Mouse (Mus musculus): ENCODE measurements around the gene Rpl9-ps6.
A peak's percentile ranks its signal among the peaks of the same experiment; 100 is the strongest.
"Not testable (repeated sequence)": the region's sequence is repeated elsewhere in the genome, so short reads cannot be mapped to it uniquely, and the experiment has no call there.

Rpl9-ps6 gene

DNA sequence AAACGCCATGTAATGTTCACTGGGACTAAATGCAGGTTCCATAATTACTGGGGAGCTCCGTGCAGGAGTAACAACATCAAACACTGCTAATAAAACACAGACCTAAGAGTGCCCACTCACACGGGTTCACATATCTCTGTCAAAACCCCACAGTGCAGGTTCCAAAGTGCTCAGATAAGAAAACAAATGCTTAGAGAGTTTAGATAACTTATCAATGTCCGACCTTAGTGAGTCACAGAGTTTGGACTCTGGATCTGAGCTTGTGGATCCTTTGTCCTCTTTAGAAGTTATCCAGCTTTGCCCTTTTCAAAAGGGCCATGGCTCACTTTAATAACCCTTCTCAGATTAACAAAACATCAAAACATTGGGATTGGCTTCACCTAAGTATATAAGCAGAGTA lies 15.1 kb upstream of the Rpl9-ps6 start:
- no peak for DNase-seq (ENCODE audit: low spot score in 2 of 2)

DNA sequence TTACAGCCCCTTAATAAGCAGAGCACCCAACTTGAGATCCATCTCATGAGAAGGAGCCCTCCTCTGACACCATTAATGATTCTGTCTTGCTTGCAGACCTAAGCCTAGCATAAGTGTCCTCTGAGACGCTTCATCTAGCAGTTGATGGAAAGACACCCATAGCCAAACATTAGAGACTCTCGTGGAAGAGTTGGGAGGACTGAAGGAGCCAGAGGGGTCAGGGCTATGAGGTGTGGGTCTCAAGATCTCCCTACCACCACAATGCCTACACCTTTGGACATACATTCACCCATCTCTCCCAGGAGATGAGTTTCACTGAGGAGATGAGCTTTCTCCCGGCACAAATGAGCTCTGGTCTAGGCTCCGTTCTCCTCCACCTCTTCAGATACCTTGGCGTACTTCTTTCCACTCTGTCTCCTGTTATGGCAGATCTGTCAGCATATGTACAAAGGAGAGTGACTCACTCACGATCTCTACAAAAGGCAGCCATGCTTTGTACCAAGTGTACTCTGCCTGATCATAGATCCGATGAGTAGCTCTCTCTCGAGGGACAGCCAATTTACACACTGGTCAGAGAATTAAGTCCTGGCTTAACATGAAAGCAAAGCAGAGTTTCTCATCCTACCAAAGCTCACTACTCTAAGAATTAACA lies 14.5 kb upstream of the Rpl9-ps6 start:
- DNase-seq (ENCODE audit: low spot score in 2 of 2): no peak

DNA sequence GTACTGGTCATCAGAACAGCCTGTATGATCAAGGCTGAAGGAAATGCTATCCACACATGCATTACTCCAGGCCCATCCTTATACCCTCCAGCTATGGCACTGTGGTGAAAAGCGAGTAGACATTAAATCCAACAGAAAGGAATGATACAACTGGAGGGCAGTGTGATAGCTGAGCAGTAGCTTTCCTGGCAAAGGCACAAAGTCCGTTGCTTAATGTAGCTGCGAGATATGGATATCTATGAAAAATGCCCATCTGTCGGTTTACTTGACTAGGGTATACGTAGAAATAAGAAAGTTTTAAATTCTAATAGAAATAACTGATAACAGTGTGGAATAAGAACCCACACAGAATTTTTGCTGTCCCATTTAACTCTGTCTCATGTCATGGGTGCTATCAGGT lies 13.9 kb upstream of the Rpl9-ps6 start:
- DNase-seq (ENCODE audit: low spot score in 2 of 2): no peak

DNA sequence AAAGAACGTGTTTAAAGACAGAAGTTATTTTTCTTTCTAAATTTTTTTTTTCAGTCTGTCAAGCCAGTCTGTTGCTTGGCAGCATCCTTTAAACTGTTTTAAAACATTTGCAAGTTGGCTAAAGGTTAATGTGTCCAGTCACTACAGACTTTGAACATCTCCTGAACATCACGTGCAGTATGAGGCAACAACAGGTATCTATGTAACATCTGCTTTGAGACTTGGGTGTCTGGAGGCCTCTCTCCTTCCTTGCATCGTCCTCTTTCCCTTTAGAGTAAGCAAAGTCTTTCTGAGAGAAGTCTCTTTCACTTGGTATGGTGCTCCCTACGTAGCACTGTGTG lies 10.3 kb upstream of the Rpl9-ps6 start:
- DNase-seq (ENCODE audit: low spot score in 2 of 2): no peak

DNA sequence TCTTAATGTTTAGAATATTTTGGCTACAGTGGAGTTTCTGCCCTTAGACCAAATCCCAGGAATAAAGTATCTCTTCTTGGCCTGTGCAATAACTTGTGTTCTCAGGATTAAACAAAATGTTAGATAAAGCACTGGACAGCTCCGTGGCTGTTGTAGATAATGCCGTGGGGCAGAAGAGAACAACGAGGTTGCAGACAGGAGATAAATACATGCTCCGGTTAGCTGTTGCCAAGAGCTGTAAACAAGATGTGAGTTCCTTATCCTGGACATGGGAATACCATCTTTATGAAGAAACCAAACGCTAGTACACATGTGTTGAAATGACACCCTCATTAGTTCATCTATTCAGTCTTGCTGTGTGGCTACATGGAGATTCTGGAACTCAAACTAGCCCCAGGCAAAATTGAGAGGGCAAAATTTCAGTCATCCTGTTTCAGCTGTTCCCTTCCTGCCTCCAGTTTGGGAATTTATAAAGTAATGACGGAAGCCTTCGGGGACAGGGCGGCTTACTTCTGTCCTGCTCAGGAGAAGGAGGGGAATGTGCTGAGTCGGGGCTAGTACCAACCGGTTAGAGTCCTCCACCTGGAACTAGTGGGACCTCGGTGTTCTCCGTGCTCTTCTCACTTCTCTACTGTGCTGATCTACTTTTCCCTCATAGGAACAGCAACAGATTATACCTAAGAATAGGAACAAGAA lies 9.8 kb upstream of the Rpl9-ps6 start:
- DNase-seq (ENCODE audit: low spot score in 2 of 2): no peak

DNA sequence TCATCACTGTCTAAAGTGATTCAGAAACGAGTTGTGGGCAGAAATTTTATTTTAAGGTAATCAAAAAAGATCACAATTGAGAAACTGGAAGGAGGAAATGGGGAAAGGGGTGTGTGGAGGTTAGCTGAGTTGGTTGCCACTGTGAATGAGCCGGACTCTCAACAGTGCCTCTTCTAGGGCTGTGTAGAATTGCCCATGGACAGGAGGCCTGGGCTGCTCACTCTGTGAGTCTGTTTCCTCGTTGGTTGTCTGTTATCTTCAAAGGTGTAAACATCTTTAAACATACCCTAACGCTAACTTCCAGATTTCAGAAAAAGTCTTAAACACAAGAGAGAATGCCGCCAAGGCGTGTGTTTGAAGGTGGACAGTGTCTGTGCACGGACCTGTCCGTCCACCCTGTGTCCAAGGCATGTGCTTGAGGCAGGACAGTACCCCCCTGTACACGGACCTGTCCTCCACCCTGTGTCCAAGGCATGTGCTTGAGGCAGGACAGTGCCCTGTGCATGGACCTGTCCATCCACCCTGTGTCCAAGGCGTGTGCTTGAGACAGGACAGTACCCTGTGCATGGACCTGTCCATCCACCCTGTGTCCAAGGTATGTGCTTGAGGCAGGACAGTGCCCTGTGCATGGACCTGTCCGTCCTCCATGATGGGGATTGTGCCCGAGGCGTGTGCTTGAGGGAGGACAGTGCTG lies 4.3 kb upstream of the Rpl9-ps6 start:
- no peak for DNase-seq (ENCODE audit: low spot score in 2 of 2)

DNA sequence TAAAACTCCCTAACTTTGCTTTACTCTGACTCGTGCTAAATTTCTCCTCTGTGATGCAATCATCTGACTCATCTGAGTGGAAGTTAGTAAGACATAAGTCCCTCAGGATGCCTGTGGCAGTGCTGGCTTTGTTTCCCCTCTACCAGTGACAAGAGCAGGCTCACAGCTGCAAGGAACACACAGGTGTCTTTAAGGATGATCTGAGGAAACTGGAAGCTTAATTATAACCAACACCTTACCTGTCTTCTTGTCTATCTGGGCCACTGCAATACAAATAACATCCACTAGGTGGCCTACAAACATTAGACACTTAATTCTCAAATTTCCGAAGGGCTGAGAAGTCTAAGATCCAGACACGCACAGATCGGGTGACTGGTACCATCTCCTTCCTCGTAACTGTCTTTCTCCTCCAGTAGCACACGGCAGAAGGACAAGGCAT lies 3.7 kb upstream of the Rpl9-ps6 start:
- peak; percentile 37 to 39 for DNase-seq (ENCODE audit: low spot score in 2 of 2)

DNA sequence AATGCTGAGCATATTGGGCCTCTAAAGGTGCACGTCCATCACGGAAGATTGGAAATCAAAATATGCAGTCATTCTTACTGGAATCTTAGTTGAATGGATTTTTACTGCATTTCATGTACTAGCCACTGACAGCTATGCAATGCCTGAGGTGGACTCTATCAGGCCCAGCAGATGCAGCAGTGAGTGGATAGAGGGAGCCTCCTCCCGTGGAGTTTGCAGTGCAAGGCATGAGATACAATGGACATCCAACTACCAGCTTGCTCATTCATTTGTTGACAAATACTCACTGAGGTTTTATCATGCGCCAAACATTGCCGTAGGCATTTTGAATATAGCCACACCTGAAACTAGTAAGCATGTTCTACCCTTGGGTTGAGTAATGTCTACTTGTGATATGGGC lies 947 bp upstream of the Rpl9-ps6 start:
- no peak for DNase-seq (ENCODE audit: low spot score in 2 of 2)

DNA sequence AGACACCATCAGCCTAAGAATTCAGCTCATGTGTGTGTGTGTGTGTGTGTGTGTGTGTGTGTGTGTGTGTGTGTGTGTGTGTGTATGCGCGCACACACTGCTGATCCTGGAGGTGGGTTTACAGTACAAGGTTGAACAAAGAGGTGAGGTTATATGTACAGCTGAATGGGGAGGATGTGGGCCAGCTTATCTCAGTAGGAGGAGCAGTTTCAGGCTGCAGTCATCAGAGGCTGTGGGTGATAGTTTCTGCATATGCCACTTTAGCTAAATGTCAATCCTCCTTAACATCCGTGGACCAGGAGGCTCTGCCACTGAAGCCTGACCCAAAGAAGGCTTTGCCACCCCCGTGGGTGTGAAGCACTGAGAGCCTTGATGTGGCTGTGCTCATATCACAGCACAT lies 1.1 kb downstream of the Rpl9-ps6 start:
- no peak for DNase-seq (ENCODE audit: low spot score in 2 of 2)

DNA sequence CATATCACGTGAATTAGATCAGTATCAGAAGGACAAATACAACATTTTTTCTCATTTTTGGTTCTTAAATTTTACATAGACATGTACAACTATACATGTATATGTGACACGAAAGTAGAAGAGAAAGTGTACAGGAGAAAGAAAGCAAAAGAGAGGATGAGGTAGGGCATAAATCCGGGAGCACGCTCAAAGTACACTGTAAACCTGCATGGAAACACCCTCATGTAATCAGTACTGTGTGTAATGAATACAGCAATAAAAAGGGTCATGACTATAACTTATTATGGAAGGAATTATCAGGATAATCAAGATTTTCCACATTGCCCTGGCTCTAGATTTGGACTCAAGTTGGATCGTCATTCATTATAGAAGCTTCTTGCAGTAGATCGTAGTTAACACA lies 3.3 kb downstream of the Rpl9-ps6 start:
- no peak for DNase-seq (ENCODE audit: low spot score in 2 of 2)

DNA sequence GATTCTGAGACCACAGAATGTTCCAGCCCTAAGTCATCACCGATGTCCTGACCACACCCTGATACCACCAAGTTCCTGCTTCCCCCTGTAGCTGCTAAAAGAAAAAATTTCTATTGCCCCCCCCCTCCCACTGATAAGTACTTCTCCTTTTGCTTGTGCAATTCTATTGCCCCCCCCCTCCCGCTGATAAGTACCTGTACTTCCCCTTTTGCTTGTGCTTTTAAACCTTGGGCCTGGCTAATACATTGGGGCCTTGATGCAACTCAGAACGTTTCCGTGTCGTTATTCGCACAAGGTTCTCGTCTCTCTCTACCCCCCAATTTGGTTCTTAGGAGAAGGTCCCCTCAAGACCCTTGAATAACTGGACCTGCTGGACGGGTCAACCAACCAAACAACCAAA lies 8.7 kb downstream of the Rpl9-ps6 start:
- not testable (repeated sequence) for DNase-seq (ENCODE audit: low spot score in 2 of 2)

DNA sequence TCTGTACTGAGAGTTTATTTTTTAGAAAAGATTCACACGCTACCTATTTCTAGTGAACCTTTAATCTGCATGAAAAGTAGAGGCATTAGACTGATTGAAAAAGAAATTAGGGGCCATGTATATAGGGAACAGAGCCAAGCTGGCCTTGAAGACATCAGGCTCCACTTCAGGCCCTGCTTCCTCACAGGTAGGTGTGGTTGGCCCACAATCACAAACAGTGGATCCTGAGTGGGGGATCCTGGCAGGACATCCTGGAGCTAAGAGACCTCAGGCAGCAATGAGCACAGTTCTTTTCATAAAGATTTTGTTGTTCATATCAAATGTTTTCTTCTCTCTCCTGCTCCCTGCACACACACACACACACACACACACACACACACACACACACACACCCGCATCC lies 9.6 kb downstream of the Rpl9-ps6 start:
- DNase-seq (ENCODE audit: low spot score in 2 of 2): no peak

DNA sequence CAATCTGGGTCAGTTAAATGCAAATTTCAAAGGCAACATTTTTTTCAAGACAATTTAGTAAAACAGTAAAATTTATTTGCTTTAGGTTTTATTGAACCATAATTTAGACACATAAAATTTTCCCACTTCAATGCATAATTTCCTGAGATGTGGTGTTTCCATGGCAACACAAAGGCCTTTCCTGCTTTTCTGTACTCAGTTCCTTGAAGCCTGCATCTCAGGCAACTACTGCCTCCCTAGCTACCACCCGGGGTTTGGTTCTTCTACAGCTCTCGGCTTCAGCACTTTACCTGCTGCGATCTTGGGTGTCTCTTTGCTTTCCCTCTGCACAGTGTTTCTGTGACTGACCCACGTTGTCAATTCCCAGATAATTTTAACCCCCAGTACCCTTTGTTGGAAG lies 14.1 kb downstream of the Rpl9-ps6 start:
- peak; percentile 56 to 75 for DNase-seq (ENCODE audit: low spot score in 2 of 2)

DNA sequence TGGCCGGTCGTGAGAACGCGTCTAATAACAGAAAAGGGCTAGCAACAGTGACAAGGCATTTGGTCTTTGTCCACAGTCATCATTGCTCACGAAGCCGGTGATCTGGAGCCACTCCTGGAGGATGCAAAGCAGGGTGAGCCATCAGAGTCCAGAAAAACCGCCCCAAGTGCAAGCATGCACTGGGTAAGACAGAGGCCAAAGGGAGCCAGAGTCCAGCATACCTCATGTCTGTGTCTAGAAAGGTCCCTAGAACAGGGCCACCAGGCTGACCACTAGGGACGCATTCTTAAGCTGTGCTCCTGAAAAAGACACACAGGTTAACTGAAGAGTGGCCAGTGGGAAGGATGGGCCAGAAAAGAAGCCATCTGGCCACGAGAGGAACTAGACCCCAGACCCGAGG lies 17.4 kb downstream of the Rpl9-ps6 start:
- no peak for DNase-seq (ENCODE audit: low spot score in 2 of 2)

DNA sequence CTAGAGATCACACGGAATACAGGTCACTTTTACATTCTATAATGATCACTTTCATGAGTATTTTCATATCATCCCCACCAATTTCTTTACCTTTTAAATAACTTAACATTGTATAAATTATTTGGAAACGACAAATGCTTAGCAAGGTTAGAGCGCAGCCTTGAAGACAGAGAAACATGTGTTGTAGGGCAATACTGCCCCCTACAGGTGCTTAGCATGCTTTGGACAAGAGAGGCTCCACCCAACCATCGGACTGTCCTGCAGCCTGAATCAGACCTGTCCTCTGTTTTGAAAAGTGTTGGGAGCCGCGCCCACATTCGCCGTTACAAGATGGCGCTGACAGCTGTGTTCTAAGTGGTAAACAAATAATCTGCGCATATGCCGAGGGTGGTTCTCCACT lies 24.8 kb downstream of the Rpl9-ps6 start:
- DNase-seq (ENCODE audit: low spot score in 2 of 2): peak in 1 of 2 experiments; percentile 18

DNA sequence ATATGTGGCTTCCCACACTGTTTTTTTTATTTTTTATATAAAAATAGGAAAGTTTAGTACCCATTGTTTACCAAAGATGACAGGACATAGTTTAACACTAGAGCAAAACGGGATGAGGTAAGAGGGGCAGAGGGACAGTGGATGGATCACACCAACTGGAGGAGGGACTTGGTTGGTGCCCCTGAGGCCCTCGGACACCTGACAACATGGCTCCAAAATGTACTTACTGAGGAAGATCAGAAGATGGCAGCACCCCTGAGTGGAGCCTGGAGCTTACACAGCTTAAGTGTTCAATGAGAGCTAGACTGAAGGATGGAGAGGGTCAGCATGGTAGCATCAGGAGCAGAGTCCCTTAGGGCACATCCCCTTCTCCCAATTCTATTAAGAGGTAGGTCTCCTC lies 27.0 kb downstream of the Rpl9-ps6 start:
- no peak for DNase-seq (ENCODE audit: low spot score in 2 of 2)

DNA sequence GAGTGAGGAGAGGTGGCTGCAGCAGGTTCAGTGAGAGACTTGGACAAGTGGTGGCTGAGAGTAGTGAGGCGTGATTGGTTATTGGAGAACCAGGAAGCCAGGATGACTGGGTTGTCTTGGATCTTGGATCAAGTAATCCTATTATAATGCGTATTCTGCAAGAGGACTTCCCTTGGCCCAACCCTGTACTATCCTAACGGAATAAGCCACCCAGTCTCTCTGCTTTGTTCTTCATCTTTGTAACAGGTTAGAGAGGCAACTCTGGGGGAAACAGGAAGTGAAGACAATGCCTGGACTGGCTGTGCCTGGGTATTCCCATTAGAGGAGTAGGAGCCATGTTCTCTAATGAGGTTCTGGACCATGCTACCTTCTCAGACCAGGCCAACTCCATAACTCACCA lies 40.5 kb downstream of the Rpl9-ps6 start:
- DNase-seq (ENCODE audit: low spot score in 2 of 2): no peak

DNA sequence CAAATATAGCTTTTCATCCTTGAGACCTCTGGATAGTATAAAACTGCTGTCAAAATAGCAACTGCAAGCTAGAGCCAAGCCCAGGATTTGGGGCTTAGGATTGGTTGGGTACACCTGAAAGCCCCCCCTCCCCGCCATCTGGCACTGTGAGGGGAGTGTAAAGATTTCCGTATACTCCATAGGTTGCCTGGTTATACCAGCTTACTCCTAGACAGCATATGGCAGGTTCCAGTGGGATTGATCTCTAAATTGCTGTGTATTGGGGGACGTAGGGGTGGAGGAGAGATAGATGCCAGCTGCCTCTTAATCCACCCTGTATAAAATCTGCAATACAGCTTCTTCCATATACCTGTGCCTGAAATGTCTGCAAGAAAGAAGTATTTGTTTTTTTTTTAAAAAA lies 41.7 kb downstream of the Rpl9-ps6 start:
- DNase-seq (ENCODE audit: low spot score in 2 of 2): no peak

DNA sequence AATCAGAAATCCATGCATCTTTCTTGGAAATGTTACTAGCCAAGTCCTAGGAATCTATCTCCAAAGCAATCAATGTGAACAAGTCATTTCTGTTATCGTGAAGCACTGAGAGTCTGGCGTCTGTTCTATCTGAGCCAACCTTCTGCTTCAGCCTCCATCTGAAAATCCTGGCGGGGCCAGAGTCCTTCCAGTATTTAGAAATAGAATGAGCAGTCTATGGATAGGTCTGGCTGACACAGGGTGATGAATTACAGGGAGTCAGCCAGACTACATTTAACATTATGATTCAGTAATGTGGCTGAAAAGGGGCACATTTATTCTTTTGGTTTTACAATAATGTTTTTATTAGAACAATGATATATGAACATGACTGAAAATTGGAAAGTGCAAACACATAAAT lies 47.3 kb downstream of the Rpl9-ps6 start:
- DNase-seq (ENCODE audit: low spot score in 2 of 2): peak; percentile 32 to 49

DNA sequence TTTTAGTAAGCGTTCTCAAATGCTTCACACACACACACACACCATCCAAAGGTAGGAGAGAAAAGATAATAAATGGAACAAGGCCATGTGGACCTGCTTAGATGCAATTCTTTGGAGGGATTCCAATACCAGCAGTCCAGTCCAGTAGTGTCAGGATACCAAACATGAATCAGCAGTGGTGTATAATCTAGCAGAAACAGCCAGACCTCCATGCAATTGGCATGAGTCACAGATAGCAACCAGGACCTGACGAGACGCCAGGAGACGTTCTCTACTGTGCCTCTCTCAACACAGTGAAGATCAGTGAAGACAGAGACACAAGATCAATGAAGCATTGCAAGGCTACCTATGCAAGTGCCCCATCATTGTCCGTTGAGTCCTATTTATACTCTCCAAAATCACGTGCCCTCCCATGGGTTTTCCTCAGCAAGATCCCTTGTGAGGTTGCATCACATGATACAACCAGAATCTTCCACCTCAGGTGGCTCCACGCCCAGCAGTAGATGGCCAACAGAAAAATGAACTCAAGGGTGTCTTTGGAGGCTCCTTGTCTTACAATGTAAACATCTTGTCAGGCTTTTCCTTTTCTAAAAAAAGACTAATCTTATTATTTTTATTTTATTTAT lies 49.6 kb downstream of the Rpl9-ps6 start:
- DNase-seq (ENCODE audit: low spot score in 2 of 2): no peak
